Mouse (Mus musculus): Measurements from ENCODE around the gene Kyat1. TPM values are rescaled to one million over a fixed set of nuclear protein-coding genes. Genes with fewer than 3 reads are reported as not detected.

Kyat1 gene
- 10 to 100 TPM in 1 of 2 experiments, 1 to 10 TPM in 1; 9.9 to 13.4 TPM for polyA plus RNA-seq (2017; shearing (Covaris generic))

DNA sequence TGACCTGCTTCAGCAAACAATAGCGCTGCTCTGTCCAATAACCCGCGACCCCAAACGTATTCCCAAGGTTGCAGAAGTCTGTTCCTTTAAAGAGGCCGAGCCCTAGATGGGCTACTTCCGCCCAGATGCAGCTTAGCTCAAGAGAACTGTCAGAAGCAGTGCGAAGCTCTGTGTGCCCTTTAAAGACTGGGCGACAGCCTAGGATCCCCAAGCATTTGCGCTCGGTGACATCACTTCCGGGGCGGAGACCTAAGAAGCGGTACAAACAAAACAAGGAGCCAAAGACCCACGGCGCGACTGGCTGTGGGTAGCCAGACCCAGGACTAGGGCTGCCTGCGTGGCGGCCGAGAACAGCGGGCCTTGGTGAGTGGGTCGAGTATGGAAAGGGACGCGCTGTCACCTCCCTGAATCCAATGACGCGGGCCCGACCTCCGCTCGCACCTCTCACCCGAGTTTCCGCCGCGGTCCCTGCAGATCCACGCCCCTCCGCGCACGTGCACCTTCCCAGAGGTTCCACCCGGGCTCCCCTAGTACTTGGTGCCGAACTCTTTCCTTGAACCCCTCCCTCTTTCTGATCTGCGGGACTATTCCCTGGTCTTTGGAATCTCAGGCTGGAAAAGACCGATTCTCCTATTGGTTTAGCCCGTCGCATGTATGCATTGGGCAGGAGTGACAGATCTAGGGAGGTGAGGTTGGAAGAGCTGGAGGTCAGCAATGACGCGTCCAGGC, at the start of gene Kyat1:
Gene Kyat1 (minus strand): TSS at position 219 of the 729 bp plus-strand sequence.
- peak; percentile 99 for ATAC-seq

DNA sequence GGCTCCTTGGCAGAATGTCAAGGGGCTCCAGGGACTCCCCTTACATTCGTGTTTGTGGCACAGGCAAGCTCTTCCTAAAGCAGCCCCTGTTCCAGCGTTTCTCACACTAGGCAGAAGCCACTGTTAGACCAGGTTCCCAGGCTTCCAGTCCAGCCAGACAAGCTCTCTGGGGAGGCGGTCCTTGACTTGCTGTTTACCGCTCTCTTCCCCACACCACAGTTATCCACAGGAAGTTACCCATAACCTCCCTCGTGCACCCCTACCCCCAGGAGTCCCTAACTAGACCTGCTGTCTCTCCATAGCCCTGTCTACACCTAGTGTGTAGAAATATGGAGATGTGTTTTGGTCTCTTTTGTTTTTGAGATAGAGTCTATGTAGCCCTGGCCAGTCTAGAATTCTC, 48.2 kb upstream of the Kyat1 start:
- peak; percentile 48 for ATAC-seq

DNA sequence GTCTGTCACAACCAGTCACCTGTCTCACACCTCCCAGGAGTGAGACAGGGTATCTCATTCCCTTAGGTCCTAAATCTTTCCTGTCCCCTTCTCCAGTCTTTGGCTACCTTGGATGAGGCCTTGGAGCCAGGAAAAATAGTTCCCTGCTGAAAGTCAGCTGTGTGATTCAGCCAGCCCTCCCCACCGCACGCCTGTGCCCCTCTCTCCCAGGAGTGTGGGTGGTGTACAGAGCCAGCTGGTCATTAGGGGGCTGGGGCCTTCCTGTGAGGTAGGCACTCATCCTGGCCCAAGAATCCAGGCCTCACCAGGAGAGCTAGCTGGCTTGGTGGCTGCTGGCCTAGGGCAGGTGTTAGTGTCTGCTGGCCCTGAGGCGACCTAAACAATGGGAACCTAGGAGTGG, 46.9 kb upstream of the Kyat1 start:
- ATAC-seq, result no peak

DNA sequence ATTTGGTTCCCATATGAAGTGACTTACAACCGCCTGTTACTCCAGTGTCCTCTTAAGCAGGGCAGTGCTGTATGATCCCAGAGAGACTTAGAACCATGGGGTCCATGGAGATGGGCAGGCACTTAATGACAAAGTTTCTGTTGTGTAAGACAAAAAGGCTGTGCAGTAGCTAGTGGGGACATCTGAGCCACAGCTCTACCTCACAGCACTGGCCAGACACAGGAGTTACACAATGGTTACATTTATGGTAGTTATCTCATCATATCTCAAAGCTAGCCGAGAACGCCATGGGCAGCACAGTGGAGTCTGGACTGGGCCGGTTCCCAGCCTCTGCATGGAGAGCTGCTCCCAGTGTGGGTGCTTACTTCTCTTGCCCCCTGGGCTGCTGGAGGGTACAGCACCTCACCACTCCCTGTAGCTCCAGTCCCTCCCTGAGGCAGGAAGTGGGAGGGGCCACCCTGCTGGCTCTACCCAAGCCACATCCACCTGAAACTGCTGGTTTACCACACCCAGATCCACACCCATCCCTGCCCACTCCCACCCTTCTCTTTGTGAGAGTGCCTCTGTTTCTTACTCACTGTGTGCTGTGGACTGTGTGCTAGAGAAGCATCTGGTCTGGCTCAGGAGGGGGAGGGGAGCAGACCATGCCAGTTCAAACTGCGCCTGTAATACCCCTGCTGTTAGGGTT, 45.9 kb upstream of the Kyat1 start:
- ATAC-seq, result peak; percentile 93

DNA sequence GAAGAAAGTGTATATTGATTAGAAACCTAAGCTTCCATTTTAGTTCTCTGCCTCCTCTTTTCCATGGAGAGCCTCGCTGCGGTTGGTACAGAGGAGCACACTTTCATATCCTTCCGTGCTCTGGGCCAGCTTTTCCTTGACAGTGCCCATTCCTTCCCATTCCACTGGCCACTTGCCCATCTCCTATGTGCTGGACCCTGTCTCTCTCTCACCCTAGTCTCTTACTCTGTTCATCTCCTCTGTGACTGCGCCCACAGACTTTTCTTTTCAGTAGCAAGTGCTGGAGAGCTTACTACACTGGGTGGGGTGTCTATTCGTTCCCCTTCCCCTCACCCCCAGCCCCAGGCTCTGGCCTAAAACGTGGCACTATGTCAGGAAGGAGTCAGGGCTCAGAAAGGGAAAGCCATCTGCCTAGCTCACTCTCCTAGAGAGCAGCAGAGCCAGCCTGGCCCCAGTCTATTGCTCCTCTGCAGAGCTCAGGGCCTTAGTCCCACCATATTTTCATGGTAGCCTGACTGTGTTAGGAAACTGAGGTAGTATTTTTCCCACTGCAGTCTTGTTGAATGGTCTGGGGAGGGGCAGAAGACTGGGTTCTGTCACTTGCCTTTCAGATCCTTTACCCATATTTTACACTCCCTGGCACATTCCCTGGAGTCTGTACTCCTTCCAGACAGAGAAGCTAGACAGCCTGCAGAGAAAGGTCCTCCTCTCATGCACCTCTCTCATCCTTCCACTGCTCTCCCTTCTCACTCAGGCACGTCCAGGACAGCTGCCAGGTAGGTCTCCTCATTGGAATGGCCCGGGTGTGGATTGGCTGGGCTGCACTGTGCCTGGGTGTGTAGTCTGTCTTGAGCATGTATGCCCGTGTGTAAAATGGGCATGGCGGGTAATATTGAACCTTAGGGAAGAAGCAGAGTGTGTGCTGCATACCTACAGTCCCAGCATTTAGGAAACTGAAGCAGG, 44.8 kb upstream of the Kyat1 start:
- no peak for ATAC-seq

DNA sequence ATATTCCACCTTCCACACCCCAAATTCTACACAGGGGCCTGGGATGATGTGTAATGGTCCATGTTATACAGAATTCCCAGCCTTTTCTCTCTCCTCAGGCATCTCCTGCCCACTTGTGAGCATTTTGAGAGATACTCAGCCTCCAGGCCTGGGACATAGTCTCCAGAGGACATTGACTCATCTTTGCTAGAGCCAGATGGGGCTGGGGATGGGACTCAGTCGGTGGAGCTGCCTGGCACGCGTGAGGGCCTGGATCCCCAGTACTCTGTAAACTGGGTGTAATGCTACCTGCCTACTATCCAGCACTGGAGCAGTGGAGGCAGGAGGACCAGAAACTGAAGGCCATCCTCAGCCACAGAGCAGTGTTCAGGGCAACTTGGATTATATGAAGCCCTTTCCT, 43.5 kb upstream of the Kyat1 start:
- ATAC-seq, result no peak

DNA sequence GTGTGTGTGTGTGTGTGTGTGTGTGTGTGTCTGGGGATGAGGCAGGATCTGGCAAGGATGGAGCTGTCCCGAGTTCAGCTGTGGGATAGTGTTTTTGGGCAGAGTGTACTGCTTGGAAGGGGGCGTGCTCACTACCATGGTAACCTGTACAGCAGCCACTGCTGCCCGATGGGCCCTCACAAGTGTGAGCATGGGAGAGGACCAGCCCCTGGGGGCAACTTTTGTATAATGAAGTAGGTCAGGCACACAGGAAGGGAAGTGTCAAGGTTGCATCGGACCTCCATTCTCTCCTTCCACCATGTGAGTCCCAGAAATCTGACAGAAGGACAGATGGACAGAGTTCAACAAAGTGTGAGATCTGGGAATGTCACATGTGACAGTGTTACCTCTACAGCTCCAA, 42.0 kb upstream of the Kyat1 start:
- no peak for ATAC-seq

DNA sequence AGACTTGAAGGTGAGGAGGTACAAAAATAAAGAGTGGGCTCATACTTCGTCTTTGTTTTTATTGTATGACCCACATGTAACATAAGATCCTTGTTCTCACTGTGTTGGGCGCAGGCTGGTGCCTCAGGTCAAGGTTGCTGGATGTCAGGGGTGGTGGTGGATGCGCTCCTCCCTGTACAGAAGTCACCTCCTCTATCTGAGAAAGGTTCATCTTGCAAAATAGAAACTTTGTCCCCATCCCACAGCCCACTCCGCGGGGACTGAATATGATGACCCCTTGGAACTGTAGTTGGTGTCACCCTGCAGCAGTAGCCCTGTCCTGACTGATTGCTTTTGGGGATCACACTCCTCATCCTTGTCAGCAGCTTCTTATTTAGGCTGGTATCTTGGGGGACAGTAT, 41.4 kb upstream of the Kyat1 start:
- ATAC-seq, result no peak

DNA sequence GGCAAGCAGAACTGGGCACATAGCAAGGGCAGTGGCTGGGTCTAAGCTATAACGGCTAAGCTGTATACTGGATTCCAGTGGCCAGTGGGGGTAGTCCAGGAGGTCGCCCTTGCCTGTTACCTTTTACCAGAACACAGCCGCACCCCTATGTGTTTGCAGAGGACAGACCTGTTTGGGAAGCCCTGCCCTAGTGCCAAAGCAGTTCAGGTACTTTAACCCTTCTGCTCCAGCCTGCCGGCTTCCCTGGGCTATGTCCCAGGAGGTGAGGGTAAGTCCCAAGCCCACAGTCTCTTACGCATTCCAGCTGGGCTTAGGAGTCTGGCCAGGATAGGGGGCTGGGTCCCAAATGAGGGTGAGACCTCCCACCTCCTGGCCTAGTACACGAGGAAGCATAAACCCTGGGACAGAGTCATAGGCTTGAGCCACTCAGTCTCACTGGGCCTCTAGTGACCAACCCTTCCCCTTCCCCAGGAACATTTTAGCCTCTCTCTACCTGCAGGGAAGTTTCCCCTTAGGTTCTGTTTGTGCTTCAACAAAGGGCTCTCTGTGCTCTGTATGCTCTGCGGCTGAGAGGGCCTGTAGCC, 39.0 kb upstream of the Kyat1 start:
- no peak for ATAC-seq

DNA sequence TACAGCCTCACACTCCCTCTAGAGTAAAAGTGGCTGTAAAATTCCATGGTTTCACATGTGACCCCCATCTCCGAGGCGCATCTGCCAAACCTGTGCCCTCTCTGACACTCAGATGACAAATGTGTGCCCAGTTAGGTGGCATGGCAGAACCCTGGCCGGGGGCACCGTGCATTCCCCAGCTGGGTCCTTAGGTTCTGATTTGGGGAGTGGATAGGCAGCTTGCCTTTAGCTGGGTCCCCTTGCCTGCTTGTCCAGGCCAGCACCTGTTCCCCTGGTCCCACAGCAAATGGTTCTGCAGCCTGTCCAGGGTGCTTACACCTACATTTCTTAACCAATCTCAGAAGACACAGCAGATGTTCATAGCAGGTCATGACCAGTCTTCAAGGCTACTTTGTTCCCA, 37.7 kb upstream of the Kyat1 start:
- no peak for ATAC-seq

DNA sequence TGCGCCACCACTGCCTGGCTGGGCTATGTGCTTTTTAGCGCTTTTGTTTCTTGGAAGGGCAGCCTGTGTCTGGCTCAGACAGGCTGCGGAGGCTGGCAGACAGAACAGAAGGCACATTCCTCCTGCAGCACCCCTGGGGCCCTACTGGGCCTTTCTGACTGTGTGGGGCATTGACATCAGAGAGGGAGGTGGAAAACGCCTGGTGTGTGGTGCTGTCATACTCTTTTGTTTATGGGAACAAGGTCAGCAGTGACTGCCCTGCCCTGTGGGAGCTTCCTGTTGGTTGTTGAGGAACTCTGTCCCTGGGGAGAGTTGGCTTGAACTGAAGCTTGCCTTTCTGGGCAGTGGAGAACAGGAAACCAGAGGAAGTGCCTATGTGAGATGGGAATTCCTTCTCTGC, 36.9 kb upstream of the Kyat1 start:
- ATAC-seq, result no peak

DNA sequence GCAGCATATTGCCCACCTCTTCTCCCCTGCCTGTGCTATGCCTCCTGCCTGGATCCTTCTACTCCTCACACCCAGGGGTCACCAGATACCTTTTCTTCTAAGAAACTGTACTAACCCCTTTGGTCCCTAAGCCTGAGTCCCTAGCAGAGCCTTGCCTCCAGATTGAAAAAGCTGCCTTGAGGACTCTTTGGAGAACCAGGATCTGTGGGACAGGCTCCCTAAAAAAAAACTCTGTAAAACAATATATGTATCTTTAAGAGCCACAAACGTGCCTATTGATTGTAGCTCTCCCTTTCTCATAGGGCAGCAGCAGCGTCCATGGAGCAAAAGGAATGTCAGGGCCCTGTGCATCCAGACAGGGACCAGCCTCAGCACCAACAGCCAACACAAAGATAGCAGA, 34.6 kb upstream of the Kyat1 start, which contains the start of gene Gm28035:
Gene Gm28035 (plus strand): TSS at position 301 of the 400 bp plus-strand sequence.
- no peak for ATAC-seq

DNA sequence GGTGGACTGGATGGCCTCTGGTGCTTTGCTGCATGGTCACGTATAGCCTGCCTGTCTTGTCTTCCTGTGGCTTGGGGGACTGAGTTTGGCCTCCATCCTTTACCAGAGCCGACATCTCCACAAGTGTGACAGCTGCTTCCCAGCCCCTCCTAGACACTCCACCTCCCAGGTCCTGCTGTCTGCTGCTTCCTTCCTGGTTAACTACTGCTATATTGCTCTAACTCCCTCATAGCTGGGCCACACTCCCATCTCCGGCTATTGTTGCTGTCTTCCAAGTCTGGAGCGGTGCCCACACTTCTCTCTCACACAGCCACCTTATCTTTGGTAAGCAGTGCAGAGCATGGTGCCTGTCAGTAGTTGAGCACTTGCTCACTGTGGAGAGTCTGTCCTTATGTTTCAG, 34.1 kb upstream of the Kyat1 start:
- no peak for ATAC-seq

DNA sequence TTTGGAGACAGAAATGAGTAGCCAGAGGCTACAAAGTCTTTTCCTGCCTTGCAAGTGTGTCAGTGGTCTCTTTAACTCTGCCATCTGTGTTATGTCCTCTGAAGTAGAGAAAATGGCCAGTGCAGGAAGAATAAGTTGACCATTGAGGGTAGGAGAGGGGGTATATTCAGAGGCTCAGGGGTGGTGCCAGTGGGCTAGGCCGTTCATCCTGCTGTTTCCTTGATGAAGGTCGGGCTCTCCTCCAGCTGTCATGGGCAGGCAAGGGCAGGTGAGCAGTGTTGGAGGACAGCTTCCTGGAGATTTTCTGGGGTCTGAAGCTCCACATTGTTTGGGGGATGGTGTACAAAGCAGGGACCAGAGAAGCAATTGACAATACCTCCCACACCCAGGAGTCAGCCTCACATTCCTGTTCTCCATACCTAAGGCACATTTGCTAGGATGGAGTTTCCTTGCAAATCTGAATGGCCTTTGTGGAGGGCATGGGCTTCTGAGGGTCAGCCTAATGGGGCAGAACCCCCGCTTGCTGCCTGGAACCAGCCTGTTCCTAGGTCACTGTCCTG, 33.3 kb upstream of the Kyat1 start:
- ATAC-seq, result no peak

DNA sequence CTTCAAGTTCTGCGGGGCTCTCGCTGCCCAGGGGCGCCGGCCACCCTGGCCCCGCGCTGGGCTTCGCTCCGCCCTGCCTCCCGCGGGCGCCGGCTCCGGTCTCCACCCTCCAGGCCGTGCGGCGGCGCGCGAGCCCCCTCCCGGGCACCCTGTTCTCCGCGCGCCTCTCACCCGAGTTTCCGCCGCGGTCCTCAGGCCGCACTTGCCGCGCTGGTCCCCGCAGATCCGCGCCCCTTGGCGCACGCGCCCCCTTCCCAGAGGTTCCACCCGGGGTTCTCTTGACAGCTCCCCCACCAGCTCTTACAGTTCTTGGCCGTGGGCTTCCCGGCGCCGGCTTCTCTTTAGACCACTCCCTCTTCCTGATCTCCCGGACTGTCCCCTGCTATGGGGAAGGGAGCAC, 32.2 kb upstream of the Kyat1 start:
- ATAC-seq, result peak; percentile 35

DNA sequence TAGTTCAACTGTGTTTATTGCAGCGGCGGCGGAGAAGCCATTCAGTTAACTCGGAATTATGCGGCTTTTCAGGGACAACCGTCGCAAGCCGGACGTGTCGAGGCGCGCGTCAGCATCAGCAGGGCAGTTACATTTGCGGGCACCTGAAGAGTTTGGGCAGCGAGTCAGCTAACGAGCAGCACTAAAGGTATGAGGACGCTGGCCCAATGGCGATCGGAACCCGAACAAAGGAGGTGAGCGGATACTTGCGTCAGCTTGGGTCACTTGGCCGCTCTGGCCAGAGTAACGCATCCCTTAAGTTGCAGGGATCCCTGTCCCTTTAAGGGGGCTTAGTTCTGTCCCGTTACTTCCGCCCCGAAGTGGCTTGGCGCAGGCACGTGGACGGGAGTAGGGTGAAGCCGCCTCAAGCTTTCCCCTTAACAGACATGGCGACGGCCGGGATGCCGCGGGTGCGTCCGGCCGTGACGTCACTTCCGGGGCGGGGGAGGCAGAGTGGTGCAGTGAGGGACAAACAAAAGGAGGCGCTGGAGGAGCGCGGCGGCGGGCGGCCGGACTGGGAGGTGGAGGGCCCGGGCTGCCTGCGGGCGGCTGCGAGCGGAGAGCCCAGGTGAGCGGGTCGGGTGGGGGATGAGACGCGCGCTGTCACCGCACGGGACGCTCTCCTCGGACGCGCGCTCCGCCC, 31.7 kb upstream of the Kyat1 start, which contains the start of gene Lrrc8a:
Gene Lrrc8a (plus strand): TSS at position 517 of the 682 bp plus-strand sequence.
- peak; percentile 96 for ATAC-seq

DNA sequence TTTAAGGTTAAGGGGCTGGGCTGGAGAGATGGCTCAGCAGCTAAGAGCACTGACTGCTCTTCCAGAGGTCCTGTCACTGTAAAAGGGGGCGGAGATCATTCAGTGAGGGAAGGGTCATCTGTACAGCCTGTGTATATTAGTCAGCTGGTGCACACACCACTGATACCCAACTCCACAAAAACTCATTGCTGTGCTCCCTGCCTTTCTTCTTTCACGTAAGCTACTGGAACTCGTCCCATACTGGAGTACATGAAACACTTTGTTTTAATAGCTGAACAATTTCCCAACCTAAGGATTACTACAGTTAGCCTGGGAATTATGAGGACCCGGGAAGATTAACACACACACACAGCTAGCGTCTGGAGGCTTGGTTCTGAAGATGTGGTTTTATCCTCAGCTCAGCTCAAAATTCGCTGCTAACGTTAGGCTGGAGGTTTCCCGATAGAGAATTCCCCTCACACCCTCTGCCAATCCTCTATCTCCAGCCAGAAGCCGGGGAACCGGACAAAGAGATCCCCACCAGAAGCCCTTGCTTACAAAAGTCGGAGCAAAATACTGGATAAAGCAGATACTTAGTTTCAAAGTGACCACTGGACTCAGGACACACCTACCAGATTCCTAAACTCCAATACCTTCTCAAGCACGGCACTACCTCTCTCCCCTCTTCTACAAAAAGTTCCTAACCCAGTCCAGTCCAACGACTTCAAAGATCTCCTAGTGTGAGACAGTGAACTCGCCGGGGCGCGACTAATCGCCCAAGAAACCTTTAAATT, 31.0 kb upstream of the Kyat1 start:
- no peak for ATAC-seq

DNA sequence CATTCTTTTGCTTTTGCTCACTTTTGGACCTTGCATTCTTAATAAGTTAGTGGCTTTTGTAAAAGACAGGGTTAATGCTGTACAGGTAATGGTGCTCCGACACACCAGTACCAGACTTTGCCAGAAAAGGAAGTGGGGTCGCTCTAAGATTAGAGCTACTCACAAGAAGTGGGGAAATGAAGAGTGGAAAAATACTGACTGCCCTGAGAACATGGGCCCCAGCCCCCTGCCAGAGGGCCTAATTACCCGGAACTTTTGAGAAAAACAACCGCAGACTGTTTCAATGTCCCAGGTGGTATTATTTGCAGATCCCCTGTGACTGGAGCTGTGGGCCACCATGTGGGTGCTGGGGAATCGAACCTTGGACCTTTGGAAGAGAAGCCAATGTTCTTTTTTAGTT, 29.9 kb upstream of the Kyat1 start:
- no peak for ATAC-seq

DNA sequence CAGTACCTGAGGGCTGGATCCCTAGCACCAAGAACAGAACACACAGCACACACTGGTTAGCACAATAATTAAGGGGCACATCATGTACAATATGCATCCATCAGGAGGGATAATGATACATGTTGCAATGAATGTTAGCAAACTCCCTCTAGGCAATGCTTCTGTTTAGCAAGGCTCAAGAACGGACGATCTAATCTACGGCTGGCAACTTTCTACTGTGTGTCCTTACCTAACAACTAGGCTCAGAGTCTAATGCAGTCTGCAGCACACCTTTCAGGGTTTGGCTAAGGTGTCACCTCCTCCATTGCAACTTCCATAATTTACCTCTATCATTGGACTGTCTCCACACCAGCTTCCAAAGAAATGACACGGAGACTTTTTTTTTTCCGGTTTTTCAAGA, 10.6 kb upstream of the Kyat1 start:
- no peak for ATAC-seq

DNA sequence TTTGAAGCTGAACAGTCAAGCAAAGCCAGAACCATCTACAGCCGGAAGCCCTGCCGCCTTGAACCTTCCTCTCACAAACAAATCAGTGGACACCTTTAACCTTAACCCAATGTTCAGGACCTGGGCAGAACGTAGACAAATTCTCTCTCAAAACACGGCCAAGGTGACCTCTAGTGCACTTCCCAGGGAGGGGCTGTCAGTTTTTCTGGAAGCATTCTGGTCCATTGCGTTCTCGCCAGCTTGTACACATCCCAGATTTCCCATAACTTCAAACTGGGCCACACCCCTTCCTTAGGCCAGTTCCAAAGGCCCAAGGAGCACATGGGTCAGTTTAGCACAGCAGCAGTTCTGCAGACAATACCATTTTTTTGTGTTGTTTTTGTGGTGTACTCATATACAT, 9.8 kb upstream of the Kyat1 start:
- ATAC-seq, result no peak

DNA sequence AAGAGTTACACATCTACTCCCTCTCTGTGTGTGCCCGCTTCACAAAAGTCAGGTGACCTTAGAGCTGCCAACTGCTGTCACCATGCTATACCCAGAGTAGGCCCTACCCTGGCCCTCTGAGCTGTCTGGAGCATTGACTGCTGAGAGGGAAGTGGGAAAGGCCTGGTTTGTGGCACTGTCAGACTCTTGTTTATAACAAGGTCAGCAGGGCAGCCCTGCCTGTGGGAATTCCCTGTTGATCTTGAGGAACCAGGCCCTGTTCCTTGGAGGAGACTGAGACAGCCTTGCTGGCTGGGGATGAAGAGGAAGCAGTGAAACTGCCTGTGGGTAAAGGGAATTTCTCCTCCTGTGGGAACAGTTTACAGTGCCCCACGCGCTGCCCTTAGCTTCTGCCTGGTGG, 9.1 kb upstream of the Kyat1 start:
- ATAC-seq, result no peak

Data from CD4-positive, CD25-positive, alpha-beta regulatory T cell, adult 4 months (primary cell).